Mouse (Mus musculus) limb, embryonic 15.5 days (tissue): ENCODE data around the gene Ppip5k2. TPM values are rescaled to one million over a fixed set of nuclear protein-coding genes. Genes with fewer than 3 reads are reported as not detected.

ENCODE experiments used
- ATAC-seq: fragments of 200-750 bp; cut with Nextera tagmentation; 2 replicates; pipeline ENCODE4 v1.8.0; 2017; ENCODE audit warnings: low read depth, moderate TSS enrichment; ENCODE audit not compliant: insufficient number of reproducible peaks, low FRiP score, low TSS enrichment
- H3K27ac ChIP-seq: fragments of 300-500 bp; sonication (generic); 2 replicates; pipeline ENCODE4 v1.5.1; 2015; ENCODE audit warnings: moderate library complexity, mild to moderate bottlenecking, inconsistent platforms
- H3K27me3 ChIP-seq: fragments of 300-500 bp; sonication (generic); 2 replicates; pipeline ENCODE4 v1.6.1; 2015; ENCODE audit warnings: inconsistent platforms
- H3K36me3 ChIP-seq: fragments of 300-500 bp; sonication (generic); 2 replicates; pipeline ENCODE4 v1.6.1; 2015; ENCODE audit warnings: inconsistent platforms
- H3K4me1 ChIP-seq: fragments of 300-500 bp; sonication (generic); 2 replicates; pipeline ENCODE4 v1.6.1; 2015; ENCODE audit warnings: inconsistent platforms
- H3K4me2 ChIP-seq: fragments of 300-500 bp; sonication (generic); 2 replicates; pipeline ENCODE4 v1.6.1; 2015; ENCODE audit warnings: mild to moderate bottlenecking, inconsistent platforms
- H3K4me3 ChIP-seq: fragments of 300-500 bp; sonication (generic); 2 replicates; pipeline ENCODE4 v1.5.1; 2015; ENCODE audit warnings: mild to moderate bottlenecking, inconsistent platforms
- H3K9ac ChIP-seq: fragments of 300-500 bp; sonication (generic); 2 replicates; pipeline ENCODE4 v1.6.1; 2015; ENCODE audit warnings: inconsistent platforms
- H3K9me3 ChIP-seq: fragments of 300-500 bp; sonication (generic); 2 replicates; pipeline ENCODE4 v1.6.1; 2016; ENCODE audit warnings: inconsistent platforms
- WGBS: fragments of 180-500 bp; shearing (Covaris S2); methylation state at CpG from one replicate; pipeline ENCODE4 v1.1.7; 2015; 5-methylcytosine and 5-hydroxymethylcytosine counted together
- polyA plus RNA-seq: library from polyadenylated mRNA; unstranded; fragments of >200 nt; fragmentation: Nextera tagmentation; extraction: Ambion mirVana; gene quantifications from 2 replicates; pipeline ENCODE4 v1.2.1, GENCODE M21; 2015

Ppip5k2 gene
- polyA plus RNA-seq, 1 experiment from 2014 or later = 23.2 TPM

DNA sequence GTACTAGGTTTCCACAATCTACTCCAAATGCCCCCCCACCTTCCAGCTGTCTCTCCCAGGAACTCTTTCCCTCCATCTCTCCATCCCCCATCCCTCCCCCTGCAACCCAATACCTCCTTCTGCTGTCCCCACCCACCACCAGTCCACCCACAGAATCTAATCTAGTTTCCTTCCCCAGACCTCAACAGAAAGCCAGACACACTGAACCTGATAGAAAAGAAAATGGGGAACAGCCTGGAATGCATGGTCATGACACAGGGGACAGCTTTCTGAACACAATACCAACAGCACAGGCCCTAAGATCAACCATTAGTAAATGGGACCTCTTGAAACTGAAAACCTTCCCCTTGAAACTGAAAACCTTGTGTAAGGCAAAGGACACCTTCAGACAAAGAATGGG, 76.4 kb downstream of the Ppip5k2 start:
- ATAC-seq = no peak
- no peak overlapping the region for H3K4me2 ChIP-seq

GRCm38 (mm10) chr1:97688756-97689155, 81.5 kb downstream of the Ppip5k2 start:
- Histone ChIP-seq H3K4me3 (no peak overlapping the region), H3K9me3 (no peaks in the 10 kb centered on the region), H3K27me3 (no peaks in the 10 kb centered on the region), H3K36me3 (no peaks in the 10 kb centered on the region), H3K4me1 (no peaks in the 10 kb centered on the region), H3K9ac (no peak overlapping the region), H3K4me2 (no peak overlapping the region), H3K27ac (no peak overlapping the region)
- ATAC-seq = no peak
- 16% methylated on average over 3 of the region's 3 CpGs for WGBS

More for the DNA sequence above, 76.4 kb downstream of the Ppip5k2 start:
- Histone ChIP-seq H3K27ac (no peak overlapping the region), H3K4me3 (no peak overlapping the region), H3K4me1 (no peaks in the 10 kb centered on the region), H3K9ac (no peak overlapping the region), H3K36me3 (no peaks in the 10 kb centered on the region), H3K9me3 (no peaks in the 10 kb centered on the region), H3K27me3 (no peaks in the 10 kb centered on the region)

GRCm38 (mm10) chr1:97676526-97677177, 93.6 kb downstream of the Ppip5k2 start:
- WGBS = 66% methylated on average over 4 of the region's 4 CpGs
- Histone ChIP-seq H3K9ac (no peak overlapping the region), H3K4me3 (no peak overlapping the region), H3K9me3 (no peaks in the 10 kb centered on the region), H3K27me3 (no peaks in the 10 kb centered on the region), H3K4me2 (no peak overlapping the region), H3K4me1 (no peaks in the 10 kb centered on the region), H3K36me3 (no peaks in the 10 kb centered on the region), H3K27ac (no peak overlapping the region)
- no peak for ATAC-seq

DNA sequence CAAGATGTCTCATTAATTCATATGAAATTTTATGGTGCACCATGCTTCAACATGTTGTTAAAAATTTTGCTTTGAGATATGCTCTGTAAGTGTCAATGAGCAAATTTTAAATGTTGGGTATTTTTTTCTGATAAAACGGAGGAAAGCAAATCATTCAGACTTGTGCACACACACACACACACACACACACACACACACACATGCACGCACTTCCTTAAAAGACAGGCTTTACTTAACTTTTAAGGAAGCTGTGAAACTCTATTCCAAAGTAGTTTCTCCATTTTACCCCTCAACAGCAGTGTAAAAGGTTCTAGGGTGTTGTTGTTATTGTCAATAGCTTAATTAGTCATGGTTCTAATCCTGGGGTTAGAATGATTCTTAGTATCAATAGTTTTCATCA, 94.1 kb downstream of the Ppip5k2 start:
- 62% methylated on average over 2 of the region's 2 CpGs for WGBS
- Histone ChIP-seq H3K9ac (no peak overlapping the region), H3K27ac (no peak overlapping the region), H3K4me3 (no peak overlapping the region), H3K4me1 (no peaks in the 10 kb centered on the region), H3K27me3 (no peaks in the 10 kb centered on the region), H3K9me3 (no peaks in the 10 kb centered on the region), H3K4me2 (no peak overlapping the region), H3K36me3 (no peaks in the 10 kb centered on the region)
- no peak for ATAC-seq

DNA sequence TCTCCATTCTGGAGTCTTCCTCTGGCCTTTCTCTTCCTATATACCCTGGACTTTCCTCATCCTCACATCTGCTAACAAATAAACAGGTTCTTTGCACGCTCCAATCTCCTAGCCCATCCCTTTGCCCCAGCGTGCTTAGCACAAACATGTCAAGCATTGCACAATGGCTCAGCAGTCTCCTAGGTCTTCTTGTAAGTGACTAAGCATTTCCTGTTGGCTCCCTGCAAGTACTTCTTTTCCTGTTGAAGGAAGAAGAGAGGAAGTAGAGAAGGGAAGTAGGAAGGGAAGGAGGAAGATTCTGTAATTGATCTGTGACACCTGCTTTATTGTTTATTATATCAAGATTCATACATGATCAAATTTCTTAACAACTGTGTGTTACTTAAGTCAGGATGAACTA, 97.4 kb downstream of the Ppip5k2 start:
- no peaks in the 10 kb centered on the region for H3K4me1 ChIP-seq
- H3K9ac ChIP-seq = no peak overlapping the region
- no peaks in the 10 kb centered on the region for H3K27me3 ChIP-seq
- WGBS = 70% methylated on average over 2 of the region's 2 CpGs
- H3K4me3 ChIP-seq = no peak overlapping the region
- H3K4me2 ChIP-seq = no peak overlapping the region
- H3K9me3 ChIP-seq = no peaks in the 10 kb centered on the region
- no peaks in the 10 kb centered on the region for H3K36me3 ChIP-seq
- no peak overlapping the region for H3K27ac ChIP-seq
- ATAC-seq = no peak

DNA sequence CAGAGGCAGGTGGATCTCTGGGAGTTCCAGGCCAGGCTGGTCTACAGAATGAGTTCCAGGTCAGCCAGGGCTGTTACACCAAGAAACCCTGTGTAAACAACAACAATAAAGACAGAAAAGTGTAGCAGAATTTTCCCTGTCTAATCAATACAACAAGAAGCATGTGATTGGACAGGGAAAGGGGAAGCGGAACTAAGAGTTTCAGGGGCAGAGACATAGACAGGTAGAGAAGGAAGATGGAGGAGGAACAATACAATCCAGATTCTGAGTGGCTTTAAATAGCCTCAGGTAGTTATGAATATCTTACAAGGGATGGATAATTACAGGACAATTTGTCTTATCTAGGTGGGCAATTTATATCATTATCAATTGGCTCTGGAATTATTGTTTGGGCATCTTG, 102.9 kb downstream of the Ppip5k2 start:
- Histone ChIP-seq H3K4me1 (no peaks in the 10 kb centered on the region), H3K27me3 (no peaks in the 10 kb centered on the region), H3K27ac (no peak overlapping the region), H3K4me2 (no peak overlapping the region), H3K9me3 (no peaks in the 10 kb centered on the region), H3K4me3 (no peak overlapping the region), H3K36me3 (no peaks in the 10 kb centered on the region), H3K9ac (no peak overlapping the region)
- 86% methylated on average over 1 of the region's 1 CpGs for WGBS
- no peak for ATAC-seq

DNA sequence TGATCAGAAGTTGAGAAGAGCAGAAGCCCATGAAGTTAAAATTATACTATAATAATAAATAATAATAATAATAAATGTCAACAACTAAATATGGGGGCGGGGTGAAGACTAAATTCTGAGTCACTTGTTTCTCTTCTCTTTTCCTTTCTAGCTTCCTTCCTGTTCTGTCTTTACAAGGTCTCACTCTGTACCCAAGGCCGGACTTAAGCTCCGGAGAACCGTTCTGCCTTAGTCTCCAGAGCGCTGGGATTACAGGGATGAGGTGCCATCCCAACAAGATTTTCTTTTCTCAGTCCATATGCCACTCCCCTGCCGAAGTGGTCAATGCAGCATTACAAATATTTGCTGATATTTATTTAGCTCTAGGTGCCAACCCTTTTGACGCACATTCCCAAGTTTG, 107.9 kb downstream of the Ppip5k2 start:
- ATAC-seq = no peak
- Histone ChIP-seq H3K4me2 (peak overlapping the region; percentile 88), H3K9ac (peak overlapping the region; percentile 73; the same call in 1 of the 2 replicates), H3K4me1 (0 out of 2 replicates have a peak, but pooled peaks cover 4% of the 10 kb centered on the region), H3K36me3 (no peaks in the 10 kb centered on the region), H3K27me3 (no peaks in the 10 kb centered on the region), H3K9me3 (no peaks in the 10 kb centered on the region), H3K27ac (peak overlapping the region; percentile 87; the same call in 1 of the 2 replicates), H3K4me3 (peak overlapping the region; percentile 84)
- 18% methylated on average over 7 of the region's 7 CpGs for WGBS

DNA sequence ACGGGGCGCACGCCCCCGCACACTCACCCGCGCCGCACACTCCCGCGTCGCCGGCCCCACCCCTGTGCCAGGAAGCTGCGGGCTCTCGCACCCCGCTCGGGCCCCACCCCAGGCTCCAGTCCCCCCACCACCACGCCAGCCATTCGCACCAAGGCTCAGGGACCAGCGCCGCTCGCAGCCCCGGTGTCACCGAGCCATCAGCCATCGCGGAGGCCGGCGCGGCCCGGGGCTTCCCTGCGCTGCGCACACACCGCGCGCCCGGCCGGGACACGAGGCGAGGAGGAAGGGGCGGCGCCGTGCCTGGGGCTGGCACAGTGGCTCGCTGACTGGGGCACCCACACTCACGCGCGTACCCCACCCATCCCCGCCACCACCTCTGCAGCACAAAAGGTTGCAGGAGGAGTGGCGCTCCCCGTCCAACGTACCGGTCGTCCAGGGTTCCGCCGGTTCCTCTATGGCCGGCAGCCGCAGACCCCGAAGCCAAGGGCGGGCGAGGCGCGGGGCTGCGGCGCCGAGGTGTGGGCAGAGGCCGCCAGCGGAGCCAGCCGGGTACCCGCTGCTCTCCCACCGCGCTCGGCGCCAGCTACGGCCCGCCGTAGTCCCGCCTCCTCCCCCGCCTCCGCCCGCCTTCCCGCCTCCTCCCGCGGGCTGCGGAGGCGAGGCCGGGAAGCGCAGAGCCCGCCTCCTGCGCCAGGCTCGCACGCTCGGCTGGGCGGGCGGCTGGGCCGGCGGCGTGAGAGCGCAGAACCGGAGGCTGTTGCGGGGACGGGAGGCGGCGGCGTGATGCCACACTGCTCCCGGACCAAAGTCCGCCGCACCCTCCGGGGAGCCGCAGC, 108.6 kb downstream of the Ppip5k2 start, which contains the start of gene D1Ertd622e:
TSS of gene D1Ertd622e (minus strand) at position 669 of the 836 bp plus-strand sequence.
- Histone ChIP-seq H3K4me2 (peak within 1 kb of the TSS; percentile 88), H3K36me3 (no peaks in the 10 kb centered on the region), H3K27me3 (no peaks in the 10 kb centered on the region), H3K9ac (peak within 1 kb of the TSS; percentile 73), H3K27ac (peak within 1 kb of the TSS; percentile 87), H3K9me3 (no peaks in the 10 kb centered on the region), H3K4me1 (0 out of 2 replicates have a peak, but pooled peaks cover 4% of the 10 kb centered on the region), H3K4me3 (peak within 1 kb of the TSS; percentile 84)
- peak; percentile 93 for ATAC-seq
- under 1% methylated on average over 70 of the region's 106 CpGs for WGBS

DNA sequence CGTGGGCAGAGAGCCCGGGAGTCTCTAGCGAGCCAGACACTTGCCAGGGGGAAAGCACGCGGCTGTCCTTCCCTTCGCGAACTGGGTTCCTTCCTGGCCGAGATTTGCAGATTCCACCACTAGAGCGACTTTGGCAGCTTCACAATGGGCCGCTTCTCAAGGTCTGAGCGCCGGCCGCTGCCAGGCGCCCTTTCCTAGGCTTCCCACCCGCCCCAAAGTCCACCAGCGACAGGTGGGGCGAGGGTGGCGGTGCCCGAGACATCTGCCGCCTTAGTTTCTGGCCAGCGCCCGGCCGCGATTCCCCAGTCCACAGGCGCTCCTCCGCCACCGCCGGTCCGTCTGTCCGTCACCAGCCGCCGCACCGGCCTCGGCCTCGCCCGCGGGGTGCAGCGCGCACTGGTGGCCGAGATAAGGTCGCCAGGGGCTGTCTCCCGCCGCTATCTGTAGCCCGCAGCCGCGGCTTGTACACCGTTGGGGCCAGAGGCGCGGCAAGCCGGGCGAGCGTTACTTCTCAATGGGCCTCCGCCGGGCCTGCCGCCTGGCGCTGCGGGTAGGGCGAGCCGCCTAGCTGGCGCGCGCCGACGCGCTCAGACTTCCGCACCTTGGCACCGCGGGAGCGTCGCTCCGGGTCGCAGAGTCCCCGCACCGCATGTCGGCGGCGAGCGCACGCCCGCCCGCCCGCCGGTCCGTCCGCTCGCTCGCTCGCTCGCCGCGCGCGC, 109.4 kb downstream of the Ppip5k2 start:
- under 1% methylated on average over 48 of the region's 93 CpGs for WGBS
- Histone ChIP-seq H3K4me3 (peak overlapping the region; percentile 84), H3K36me3 (no peaks in the 10 kb centered on the region), H3K9me3 (no peaks in the 10 kb centered on the region), H3K9ac (peak overlapping the region; percentile 73), H3K27ac (peak overlapping the region; percentile 87), H3K27me3 (no peaks in the 10 kb centered on the region), H3K4me1 (0 out of 2 replicates have a peak, but pooled peaks cover 4% of the 10 kb centered on the region), H3K4me2 (peak overlapping the region; percentile 88)
- peak; percentile 17; the same call in 1 of the 2 replicates for ATAC-seq

GRCm38 (mm10) chr1:97659405-97659804, 110.8 kb downstream of the Ppip5k2 start:
- no peak overlapping the region for H3K9ac ChIP-seq

GRCm38 (mm10) chr1:97657786-97658185, 112.4 kb downstream of the Ppip5k2 start:
- H3K9ac ChIP-seq = no peak overlapping the region

More at GRCm38 (mm10) chr1:97659405-97659804, 110.8 kb downstream of the Ppip5k2 start:
- Histone ChIP-seq H3K9me3 (no peaks in the 10 kb centered on the region), H3K4me3 (no peak overlapping the region), H3K27me3 (no peaks in the 10 kb centered on the region), H3K27ac (no peak overlapping the region), H3K36me3 (no peaks in the 10 kb centered on the region), H3K4me2 (no peak overlapping the region), H3K4me1 (0 out of 2 replicates have a peak, but pooled peaks cover 4% of the 10 kb centered on the region)
- 50% methylated on average over 7 of the region's 7 CpGs for WGBS
- ATAC-seq = no peak

More at GRCm38 (mm10) chr1:97657786-97658185, 112.4 kb downstream of the Ppip5k2 start:
- no peaks in the 10 kb centered on the region for H3K36me3 ChIP-seq
- WGBS = 68% methylated on average over 2 of the region's 2 CpGs
- H3K4me2 ChIP-seq = no peak overlapping the region
- H3K27me3 ChIP-seq = no peaks in the 10 kb centered on the region
- 0 out of 2 replicates have a peak, but pooled peaks cover 6% of the 10 kb centered on the region for H3K4me1 ChIP-seq
- ATAC-seq = no peak
- H3K4me3 ChIP-seq = no peak overlapping the region
- H3K27ac ChIP-seq = no peak overlapping the region
- H3K9me3 ChIP-seq = no peaks in the 10 kb centered on the region
